Mouse (Mus musculus) testis, adult 10 weeks (tissue): ENCODE data around the gene Kdm5c. TPM values are rescaled to one million over a fixed set of nuclear protein-coding genes. Genes with fewer than 3 reads are reported as not detected.

ENCODE experiments used
- polyA plus RNA-seq: library from polyadenylated mRNA; stranded (reverse); fragments of 350-450 nt; fragmentation: Illumina TruSeq; extraction: RNeasy Lipid Tissue Mini Kit (QIAGEN cat#74804); gene quantifications from one replicate; pipeline ENCODE4 v1.2.3, GENCODE M21; 2014; ENCODE audit warnings: low read depth, low replicate concordance

Gene Kdm5c
- polyA plus RNA-seq: 2.9 TPM

DNA sequence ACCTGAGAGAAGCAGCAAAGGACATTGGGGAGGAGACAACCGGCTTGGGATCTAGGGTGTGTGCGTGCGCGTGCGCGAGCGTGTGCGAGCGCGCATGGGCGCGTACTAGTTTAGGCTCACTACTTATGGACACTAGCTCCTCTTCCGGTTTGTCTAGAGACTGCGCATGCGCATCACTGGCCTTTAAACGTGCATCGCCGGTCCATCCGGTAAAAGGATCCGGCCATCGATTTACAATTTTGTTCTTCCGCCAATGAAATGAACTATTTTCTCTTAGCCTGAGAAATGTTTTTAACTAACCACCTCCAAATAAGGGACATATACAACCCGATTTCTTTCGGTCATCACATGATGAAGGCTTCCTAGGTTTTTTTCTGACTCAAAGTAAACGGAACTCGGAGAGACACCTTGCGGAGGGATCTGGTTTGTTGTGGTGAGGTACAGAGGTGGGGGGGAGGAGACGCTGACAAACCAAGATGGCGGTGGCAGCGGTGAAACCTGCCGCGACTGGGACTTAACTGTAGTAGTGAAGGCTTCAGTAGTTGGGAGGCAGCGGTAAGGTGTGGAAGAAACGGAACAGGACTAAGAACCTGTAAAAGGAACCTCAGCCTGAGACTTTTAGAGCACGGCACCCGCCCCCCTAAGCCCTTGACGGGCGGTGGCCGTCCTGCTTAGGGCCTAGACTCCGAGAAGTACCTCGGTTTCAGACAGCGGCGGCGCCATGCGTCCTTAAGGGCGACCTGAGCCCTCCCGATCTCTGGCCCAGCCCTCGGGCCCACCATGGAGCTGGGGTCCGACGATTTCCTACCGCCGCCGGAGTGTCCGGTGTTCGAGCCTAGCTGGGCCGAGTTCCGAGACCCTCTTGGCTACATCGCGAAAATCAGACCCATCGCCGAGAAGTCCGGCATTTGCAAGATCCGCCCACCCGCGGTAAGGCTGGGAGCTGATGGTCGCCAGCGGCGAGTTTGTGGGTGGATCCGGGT, at the start of gene Kdm5c:
TSS of gene Kdm5c (plus strand) at position 240 of the 983 bp plus-strand sequence.

Other genes starting within 250 kb of the Kdm5c start
- 13.6 TPM for gene Hsd17b10, start 231.2 kb upstream of the Kdm5c start, polyA plus RNA-seq
- gene Ribc1, start 216.7 kb upstream of the Kdm5c start, polyA plus RNA-seq: 32.1 TPM
- 9.7 TPM for gene Smc1a, start 216.6 kb upstream of the Kdm5c start, polyA plus RNA-seq
- gene Iqsec2, start 88.8 kb upstream of the Kdm5c start, polyA plus RNA-seq: 0.43 TPM
- 3.7 TPM for gene Kantr, start 94.5 kb downstream of the Kdm5c start, polyA plus RNA-seq
- 35.1 TPM for gene Tspyl2, start 109.4 kb downstream of the Kdm5c start, polyA plus RNA-seq
- 0.08 TPM for gene Gpr173, start 135.7 kb downstream of the Kdm5c start, polyA plus RNA-seq